Mouse (Mus musculus) left cerebral cortex, adult 6 months (tissue): ENCODE measurements around the gene Ube3b. TPM values are rescaled to one million over a fixed set of nuclear protein-coding genes. Genes with fewer than 3 reads are reported as not detected.

Source experiments
- long read RNA-seq, 2 experiments: library from polyadenylated mRNA; unstranded; transcript quantifications; one replicate each; pipeline ENCODE4 v2.0.0; 2019 to 2020
- polyA plus RNA-seq: library from polyadenylated mRNA; unstranded; fragments of <200 nt; fragmentation: Nextera tagmentation; gene quantifications from 2 replicates; pipeline ENCODE4 v1.2.3, GENCODE M21; 2021

Gene Ube3b
- polyA plus RNA-seq, result 34.7 and 92.1 TPM in 2 replicates
- long read RNA-seq, experiment 1, full-length matches to known transcripts, result 55 of 108 reads
- long read RNA-seq, experiment 1, partial matches to known transcripts, result 33 of 108 reads
- long read RNA-seq, experiment 1, other reads (novel, unspliced or antisense), result 20 of 108 reads
- long read RNA-seq, experiment 2, full-length matches to known transcripts, result 2 of 23 reads
- long read RNA-seq, experiment 2, partial matches to known transcripts, result 21 of 23 reads
- long read RNA-seq, experiment 2, other reads (novel, unspliced or antisense), result 0 of 23 reads

DNA sequence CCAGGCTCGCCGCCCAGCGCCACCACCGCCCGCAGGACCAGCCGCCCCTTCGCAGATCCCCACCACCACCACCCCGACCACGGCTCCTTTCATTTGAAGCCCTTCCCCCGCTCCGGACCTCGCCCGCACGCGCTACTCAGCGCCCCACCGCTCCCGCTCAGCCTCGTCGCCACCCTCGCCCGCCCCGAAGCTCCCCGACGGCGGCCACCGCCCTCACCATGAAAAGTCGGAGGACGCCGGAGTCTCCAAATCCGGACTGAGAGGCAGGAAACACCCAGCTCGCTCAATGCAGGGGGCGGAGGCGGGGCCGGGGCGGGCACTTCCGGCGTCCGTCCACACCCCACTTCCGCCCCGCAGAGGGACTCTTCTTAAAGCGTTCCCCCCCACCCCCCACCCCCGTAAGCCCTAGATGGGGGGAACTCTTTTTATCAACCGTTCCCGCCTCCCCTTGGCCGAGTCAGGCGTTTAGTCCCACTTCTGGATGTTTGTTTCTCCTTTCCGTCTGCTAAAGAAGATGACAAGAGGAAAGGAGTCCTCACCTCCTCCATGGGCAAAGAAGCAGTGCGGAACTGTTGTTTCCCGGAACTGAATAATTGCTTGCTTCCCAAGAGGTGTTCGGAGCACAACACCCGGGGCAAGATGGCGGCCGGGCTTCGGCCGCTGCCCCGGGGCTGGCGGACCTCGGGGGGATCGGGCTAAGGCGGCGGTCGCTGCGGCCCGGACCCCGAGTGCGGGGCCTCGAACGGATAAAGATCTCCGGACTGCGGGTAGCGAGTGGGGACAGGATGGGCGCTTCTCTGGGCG, at the start of gene Ube3b, which contains the start of gene Kctd10:
Ube3b (plus strand) TSS at position 399 of the 804 bp plus-strand sequence.
Kctd10 (minus strand) TSS at position 300 of the 804 bp plus-strand sequence.

GRCm38 (mm10) chr5:114443566-114444367, 63.4 kb downstream of the Ube3b start, which contains the start of the genes Mmab and Mvk:
TSS of gene Mmab (minus strand) at chr5:114444060.
TSS of gene Mvk (plus strand) at chr5:114444269.

Other genes starting within 250 kb of the Ube3b start
- 1.3 and 1.6 TPM in 2 replicates for gene Acacb, start 234.1 kb upstream of the Ube3b start, polyA plus RNA-seq
- not detected in 2 replicates for gene Foxn4, start 106.8 kb upstream of the Ube3b start, polyA plus RNA-seq
- 0.83 and 0.94 TPM in 2 replicates for gene Myo1h, start 91.4 kb upstream of the Ube3b start, polyA plus RNA-seq
- gene Kctd10, start 99 bp upstream of the Ube3b start, polyA plus RNA-seq, result 30.7 and 31.9 TPM in 2 replicates
- gene Mmab, start 63.5 kb downstream of the Ube3b start, polyA plus RNA-seq, result 17.7 and 18.1 TPM in 2 replicates
- gene Mvk, start 63.7 kb downstream of the Ube3b start, polyA plus RNA-seq, result 26.3 and 28.4 TPM in 2 replicates
- gene Fam222a, start 187.4 kb downstream of the Ube3b start, polyA plus RNA-seq, result 0.51 and 2.6 TPM in 2 replicates